Mouse (Mus musculus): ENCODE measurements around the gene Lcp2.

DNA sequence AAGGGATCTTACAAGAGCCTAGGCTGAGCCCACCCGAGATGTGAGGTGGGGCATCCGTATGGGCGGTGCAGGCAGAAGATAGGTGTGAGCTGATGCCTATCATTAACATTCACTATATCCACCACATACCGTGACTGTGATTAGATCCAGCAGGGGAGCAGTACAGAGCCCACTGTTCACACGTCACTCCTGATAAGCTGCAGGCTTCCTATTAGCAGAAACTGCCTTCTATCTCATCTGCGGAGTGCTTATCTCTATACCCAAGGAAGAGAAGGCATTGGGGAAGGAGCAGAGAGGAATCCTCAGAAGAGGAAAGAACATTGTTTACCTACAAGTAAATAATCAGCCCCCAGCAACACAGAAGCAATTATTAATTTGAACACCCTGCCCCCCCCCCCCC is 15.0 kb downstream of the Lcp2 start:
- TF ChIP-seq POLR2A (IDR thresholded peaks at IDR 0.05; ENCODE audit: control insufficient read depth in 1 of 2, insufficient read depth in 1 of 2, low read depth in 1 of 2, low read length in 2 of 2, poor library complexity in 1 of 2) (no peak; a peak in 1 of 4 replicates), KAT2A (conservative IDR thresholded peaks at IDR 0.05; ENCODE audit: low read depth, low read length) (no peak), ZNF384 (IDR thresholded peaks at IDR 0.05; ENCODE audit: low read depth, low read length) (no peak)
